Mouse (Mus musculus) 3T3-L1 (cell line): ENCODE data around the gene Itgb2.

ENCODE experiments used
- DNase-seq: peaks from one replicate; pipeline ENCODE4 v3.0.0-alpha.2; 2015; ENCODE audit warnings: low read depth, low spot score

The Itgb2 gene

DNA sequence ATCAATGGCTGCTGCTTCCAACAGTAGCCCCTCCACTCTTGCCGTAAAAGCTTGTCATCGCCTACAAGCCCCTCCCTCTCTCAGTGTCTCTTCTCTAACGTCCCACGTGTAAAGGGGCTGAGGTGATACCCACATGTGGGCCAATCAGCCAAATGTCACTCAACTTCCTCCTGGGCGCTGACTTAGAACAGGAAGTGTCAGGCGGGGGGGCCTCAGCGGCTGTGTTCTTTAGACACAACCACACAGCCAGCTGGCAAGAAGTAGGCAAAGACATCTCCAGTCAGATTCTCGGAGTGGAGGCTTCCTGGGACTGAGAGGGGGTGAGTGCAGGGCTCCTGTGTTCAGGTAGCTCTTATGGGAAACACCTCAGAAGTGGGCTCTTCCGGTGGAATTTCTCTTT, at the start of gene Itgb2:
Itgb2 (plus strand) TSS at position 113 of the 400 bp plus-strand sequence.
- no peak for DNase-seq

DNA sequence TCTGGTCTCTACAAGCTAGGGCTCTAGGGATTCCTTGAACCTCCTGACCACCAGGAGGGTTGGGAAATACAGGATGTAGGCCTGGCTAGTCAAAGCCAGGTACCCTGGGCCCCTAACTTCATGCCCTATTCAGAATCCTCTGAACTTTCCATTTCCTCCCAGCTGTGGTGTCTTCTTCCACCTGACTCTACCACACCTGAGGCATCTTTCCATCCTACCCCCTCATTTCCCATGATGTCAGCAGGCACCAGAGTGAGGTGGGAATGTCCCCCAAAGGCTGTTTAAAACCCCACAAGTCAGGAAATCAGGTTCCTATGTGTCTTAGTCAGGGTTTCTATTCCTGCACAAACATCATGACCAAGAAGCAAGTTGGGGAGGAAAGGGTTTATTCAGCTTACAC, 48.2 kb upstream of the Itgb2 start:
- DNase-seq: no peak

DNA sequence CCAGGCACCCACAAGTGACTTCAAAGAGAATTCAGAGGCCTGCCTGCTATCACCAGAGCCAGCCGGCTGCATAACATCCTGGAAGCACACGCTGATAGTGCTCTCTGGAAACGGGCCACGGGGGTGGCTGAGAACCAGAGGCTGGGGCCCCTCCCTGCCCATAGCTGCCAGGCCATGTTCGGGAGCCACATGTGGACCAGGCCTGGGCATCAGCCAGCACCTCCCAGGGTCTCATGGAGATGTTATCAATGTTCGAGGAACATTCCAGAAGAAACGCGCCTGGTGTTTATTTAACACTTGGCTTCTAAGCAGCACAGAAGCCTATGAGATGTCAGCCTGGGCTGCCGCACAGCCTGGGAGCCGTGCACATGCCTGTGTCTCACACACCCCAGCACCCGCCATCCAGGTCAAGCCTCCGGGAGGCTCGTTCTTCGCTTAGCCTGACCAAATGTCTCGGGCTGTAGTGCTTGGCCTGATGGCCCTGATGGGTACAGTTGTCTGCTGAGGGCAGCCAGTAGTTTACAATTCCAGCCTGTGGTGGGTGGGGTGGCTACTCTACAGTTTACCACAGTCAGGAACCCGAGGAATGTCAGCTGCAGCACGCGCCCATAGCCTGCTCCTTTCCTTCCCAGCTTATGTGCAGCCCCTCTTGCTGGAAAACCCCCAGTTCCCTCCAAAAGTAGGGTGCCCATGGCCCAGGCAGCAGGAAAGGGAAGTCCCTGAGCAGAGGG, 45.7 kb upstream of the Itgb2 start:
- peak; percentile 40 for DNase-seq

DNA sequence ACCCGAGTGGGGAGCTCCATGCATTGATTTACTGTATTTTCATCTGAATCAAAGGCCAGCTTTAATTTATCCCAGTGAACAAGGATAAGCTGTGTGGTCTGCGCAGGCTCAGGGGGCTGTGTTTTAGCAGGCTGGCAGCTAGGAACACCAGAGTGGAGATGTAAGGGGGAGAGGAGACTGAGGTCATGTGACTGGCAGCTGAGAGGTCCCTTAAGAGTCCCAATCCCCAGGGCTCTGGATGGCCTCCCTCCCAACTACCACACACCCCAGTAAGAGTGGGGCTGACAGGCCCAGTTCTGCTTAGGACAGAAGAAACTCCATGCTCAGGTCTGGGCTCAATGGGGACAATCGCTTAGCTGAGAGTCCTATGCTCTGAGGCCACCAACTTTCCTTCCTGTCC, 44.3 kb upstream of the Itgb2 start:
- no peak for DNase-seq

DNA sequence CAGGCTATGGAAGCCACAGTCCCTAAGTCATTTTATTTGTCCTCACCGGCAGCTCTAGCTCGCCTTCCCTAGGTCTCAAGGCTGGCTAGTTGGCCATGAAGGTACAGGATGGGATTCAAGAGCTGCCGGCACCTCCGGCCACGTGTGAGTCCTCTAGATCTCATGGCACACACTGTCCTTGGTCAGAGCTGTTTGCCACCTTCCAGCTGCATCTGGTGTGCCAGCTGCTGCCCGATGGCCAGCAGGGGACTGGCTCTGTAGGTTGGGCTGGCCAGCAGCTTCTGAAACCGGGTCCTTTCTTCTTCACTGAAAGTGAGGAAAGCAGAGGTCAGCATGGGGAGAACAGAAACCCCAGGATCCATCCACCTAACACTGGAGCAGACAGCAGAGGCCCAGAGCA, 41.9 kb upstream of the Itgb2 start:
- DNase-seq: no peak

DNA sequence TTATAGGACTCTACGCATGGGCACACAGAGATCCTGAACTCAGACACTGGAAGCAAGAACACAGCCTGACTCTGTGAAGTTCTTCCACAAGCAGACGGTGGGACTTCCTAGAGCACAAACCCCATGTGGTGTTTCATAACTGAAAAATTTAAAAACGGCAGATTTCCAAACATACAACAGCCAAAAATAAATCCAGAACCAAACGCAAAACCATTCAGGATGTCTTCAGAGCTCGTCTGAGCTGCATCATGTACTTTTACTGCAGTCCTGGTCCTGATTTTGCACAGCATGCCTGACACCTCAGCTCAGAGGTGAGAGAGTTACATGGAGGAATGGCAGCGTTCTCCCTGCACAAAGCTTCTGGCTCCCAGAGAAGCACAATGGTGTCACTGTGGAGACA, 38.5 kb upstream of the Itgb2 start:
- DNase-seq: no peak

DNA sequence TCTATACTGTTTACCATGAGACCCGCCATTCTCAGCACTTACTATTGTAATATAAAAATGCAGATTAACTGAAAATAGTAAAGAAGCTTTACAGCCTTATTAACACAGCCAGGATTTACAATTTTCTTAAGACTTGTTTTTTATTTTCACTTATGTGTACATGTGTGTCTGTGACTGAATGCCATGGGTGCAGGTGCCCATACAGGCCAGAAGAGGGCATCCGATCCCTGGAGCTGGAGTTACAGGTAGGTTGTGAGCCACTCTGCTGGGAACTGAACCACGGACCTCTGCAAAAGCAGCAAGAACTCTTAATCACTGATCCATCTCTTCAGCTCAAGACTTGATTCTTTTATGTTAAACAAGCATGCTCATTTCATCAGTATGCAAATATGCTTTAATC, 37.2 kb upstream of the Itgb2 start:
- no peak for DNase-seq

DNA sequence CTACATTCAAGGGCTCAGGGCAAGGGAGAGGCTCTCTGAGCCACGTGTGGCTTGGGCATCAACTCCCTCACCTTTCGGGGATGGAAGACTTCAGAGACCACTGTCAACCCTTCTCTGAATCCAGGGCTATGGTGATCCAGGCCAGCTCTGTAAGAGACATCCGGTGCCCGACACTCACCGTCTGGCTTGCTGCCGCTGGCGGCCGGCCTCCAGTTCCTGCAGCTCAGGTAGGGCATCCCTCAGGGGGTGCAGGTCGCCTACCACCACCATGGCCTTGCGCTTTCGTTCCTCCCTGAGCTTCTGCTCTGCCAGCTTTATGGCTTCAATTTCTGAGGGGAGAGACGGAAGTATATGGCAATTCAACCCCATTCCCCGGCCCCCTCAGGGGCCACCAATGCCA, 32.9 kb upstream of the Itgb2 start:
- DNase-seq: no peak

DNA sequence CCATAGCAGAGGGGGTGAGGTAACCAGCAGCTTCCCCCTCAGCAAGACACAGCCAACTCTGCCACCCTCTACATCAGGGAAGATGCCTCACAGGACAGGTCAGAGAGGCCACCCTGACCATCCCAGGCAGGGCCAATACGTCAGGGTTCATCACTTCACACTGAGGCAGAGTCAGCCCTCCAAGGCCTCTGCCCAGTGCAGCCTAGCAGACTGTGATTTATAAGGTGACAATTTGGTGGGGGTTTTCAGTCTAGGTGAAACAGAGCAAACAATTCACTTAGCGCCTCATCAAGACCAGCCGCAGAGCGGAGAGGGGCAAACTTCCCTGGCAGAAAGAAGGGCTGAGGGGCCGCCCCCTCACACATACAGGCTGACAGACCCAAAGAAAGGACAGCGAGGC, 31.8 kb upstream of the Itgb2 start:
- DNase-seq: no peak

DNA sequence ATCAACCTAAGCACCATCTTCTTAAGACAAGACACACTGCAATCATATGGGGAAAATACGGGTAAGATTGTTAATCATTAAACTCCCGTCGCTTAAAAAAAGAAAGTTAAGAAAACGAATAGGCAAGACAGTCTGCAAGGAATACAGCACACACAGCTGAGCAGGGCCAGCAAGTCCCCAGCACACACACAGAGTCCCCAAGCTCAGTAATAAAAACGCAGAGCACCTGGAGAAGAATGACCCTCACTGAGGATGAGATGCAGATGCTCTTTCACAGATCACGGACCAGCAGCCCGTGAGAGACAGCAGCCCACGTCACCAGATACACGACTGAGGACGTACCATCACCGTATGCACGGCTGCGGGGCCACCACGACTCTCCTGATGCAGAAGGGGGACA, 29.4 kb upstream of the Itgb2 start:
- no peak for DNase-seq

DNA sequence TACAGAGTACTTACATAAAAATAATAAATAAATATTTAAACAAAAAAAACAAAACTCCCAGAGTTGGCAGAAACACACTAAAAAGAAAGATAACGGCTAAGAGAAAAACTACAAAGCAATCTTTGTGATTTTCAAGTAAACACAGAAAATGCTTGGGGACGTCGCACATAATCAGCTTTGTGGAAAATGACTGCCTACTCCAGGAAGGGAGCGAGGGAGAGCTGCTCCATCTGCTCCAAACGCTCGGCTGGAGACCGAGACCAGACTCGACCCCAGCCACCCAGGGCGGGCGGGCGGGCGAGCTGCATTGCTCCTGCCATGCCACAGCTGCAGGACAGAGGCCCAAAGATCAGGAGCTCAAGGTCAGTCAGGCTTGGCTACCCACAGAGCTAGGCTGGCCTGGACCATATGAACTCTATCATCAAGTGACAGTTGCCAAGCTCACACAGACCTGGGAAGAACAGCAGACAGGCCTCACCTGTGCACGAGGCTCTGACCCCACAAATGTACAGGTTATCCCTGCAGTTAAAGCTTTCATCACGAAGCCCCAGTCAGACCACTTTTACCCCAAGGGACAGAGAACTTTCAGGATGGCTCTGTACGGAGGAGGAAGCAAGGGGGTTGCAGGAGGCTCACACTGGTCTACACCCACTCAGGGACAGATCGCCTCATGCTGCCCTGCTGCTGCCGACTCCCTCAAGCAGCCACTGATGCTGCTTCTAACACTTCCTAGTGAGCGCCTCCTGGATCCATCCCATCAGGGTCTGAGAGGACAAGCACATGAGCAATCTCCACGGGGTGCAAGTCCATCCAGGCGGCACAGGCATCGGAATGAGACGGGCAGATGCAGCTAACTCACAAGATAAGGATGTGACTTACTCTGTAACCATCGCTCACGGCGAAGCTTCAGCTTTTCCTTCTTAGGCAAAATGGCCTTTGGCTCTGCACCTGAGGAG, 26.8 kb upstream of the Itgb2 start:
- DNase-seq: no peak

DNA sequence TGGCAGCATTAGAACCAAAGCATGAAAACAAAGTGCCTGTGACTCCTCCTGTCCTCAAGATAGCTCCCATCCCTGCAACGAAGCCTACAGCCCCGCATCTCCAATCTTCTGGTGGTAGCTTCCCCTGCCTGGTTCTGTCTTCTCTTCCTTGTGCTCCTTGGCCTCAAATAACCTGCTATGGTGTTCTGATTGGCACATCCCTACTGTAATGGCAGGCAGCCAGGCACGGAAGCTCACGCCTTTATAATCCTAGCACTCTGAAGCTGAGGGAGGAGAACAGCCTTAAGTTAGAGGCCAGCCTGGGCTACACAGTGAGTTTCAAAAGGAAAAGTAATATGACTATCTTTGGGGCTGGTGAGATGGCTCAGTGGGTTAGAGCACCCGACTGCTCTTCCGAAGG, 25.9 kb upstream of the Itgb2 start:
- no peak for DNase-seq

DNA sequence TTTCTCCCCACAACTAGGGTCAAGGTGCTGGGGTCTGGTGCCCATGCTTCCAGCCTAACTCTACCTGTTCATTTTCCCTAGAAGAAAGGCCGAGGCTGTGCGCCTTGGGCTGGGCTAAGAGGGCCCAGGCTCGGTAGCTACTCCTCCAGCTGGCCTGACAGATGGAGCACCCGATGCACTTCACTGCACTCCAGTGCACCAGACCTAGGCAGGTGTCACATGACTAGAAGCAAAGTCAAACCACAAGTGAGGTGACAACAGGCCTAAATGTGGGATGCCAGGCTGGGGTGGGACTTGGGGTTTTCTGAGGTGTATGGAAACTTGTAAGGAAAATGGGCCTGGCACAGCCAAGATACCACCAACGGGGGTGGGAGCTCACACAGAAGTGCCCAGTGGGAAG, 23.5 kb upstream of the Itgb2 start:
- no peak for DNase-seq

DNA sequence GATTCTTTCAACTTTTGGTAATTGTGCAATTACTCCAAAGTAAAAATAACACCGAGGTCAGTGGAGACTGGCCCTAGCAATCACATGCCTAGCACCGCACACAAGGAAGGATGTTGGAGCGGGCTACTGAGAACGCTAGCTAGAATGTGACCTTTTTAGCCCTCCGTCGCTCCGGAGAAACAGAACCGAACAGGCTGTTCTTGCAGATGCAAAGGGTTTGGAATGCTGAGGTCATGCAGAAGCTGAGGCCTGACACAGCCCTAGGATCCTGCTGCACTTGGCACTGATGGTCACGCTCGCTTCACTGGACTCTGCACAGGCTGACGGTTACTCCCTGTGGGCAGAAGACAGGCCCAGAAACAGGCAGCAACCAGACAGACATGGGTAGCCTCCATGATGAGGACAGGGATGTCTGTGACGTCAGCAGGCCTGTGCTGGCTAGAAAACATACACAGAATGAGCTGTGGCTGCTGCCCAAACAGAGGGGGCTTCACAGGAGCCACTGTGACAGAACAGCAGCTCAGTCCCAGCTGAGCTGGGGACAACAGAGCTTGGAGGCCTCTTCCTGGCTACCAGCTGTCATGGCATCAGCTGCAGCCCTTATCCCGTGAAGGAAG, 23.0 kb upstream of the Itgb2 start:
- no peak for DNase-seq

DNA sequence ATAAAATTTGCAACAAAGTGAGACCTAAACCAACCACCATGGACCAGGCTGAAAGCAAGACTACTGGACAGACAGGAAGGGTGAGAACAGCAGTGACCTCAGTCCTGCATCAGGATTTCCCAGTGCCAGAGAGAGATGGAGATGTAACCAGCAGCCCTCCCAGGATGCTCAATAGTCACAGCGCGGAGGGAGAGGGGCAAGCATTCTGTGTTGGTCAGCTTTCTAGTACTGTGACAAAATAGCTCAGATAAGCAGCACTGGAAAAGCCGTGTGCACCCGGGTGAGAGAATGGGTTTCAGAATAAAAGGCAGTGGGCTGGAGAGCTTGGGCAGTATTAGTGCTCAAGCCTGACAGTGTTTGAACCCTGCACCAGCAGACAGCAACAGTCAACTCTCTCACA, 22.3 kb upstream of the Itgb2 start:
- no peak for DNase-seq

DNA sequence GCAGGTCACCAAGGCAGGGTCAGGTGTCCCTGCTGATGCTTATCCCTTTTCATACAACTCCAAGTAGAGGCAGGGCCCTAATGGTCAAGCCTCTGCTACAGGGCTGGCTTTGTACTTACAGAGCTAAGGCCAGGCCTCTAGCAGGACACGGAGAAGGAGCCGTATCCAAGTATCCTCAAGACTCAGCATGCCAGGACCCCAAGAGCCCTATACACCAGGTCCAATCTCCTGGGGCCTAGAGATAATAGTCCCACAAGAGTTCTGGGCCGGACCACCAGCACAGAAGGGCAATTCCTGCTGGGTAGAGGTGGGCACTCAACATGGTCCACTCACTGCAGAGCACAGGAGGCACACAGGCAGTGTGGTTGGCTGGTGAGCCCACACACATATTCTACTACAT, 21.3 kb upstream of the Itgb2 start:
- no peak for DNase-seq

DNA sequence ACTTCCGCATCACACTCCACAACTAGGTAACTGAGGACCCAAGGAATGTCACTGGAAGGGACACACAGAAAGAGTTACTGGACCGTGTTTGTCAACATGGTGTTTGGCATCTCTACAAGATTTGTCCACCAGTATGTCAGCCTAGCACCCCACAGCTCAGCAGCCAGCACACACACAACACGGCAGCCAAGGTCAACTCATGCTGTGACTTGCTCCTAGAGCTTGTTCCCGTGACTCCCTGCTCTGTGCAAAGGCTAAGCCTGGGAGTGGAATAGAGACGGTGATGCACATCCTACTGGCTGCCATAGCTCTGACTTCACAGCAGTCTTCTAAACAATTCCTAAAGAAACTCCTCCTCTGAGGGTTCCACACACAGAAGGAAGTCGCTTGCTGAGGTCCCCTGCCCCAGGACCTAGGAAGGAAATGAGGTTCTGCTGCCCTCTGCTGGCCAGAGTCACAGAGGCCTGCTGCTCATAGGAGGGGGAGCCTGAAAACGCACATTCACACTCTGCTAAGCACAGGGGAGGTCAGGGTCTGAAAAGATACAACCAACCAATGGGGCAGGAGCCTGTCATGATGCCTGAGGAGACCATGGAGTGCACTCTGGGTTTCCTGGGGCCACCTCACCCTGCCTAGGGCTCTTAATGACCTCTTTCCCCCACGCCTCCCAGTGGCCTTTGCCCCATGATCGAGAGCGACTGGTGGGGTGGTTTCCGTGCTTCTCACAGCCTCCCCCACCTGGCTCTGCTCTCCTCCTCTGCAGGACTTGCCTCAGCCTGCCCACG, 20.5 kb upstream of the Itgb2 start:
- DNase-seq: peak; percentile 88

DNA sequence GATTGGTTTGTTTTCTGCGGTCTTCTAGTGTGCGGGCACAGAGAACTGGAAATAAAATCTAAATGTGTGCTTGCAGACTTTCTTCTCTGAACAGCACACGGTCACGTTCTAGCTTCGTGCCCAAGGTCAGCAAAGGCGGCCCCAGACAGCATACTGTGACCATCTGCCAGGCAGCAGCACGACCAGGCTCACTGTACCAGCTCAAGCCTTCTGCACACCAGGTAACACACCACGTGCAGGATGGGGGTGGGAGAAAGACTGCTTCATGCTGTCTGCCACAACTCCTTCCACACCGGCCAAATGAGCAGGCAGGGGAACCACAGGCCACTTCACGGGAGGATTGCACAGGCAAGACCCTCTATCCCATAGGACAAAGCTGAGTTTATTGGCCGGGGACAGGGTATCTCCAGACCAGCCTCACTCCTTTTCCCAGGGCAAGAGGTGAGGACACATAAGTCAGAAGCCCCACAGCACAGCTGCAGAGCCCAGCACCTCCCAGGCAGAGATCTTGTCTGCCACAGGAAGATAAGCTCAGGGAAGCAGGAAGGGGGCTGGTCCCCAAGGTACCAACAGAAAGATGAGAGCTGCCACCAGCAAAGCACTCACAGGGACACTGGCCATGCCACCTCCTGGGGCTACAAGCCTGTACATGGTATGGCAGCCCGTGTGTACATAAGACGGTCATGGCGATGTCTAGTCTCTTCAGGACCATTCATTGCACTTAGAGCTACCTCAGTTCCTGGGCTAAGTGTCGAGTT, 19.6 kb upstream of the Itgb2 start:
- no peak for DNase-seq

DNA sequence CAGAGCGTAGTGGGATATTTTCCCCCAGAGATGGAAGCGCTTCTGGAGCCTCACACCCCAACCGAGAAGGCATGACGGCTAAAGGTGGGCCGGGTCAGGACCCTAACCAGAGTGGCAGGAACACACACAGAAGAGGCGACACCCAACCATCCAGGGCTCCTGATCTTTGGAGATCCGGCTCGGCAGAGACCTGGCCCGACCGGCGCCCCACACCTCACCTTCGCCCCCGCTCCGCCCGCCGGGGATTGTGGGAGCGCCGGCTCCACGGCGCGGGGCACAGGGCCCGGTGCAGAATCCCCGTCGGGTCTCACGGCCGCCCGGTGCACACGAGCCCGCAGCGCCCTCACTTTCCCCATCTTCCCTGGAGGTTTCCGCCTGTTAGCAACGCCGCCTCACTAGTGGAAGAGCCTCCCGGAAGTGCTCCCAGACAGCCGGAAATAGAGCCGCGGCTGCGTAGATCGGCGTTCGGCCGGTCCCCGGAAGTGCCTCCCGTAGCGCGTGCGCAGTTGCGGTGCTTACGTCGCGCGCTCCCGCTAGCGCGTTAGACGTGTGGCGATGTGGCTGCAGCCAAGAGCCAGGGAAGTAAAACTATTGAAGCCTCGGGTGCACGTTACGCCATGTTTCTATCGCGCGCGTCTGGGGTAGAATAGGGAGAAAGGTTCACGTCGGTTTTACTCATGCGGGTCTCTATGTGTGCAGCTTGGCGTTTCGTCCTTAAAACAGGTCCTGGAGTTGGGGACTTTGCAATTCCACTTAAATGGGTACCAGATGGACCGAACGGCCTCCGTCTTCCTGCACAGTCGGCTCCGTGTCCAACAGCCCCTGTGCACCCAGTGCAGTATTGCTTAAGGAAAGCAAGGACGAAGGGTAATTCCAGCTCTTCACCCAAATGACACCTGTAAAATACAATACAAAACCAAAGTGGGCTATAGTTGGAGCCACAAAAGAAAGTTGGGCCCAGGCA, 14.4 kb upstream of the Itgb2 start, which contains the start of gene Fam207a:
Fam207a (minus strand) TSS at position 401 of the 964 bp plus-strand sequence.
- DNase-seq: peak; percentile 93
